Mouse (Mus musculus): ENCODE data around the gene Ripply2. TPM values are rescaled to one million over a fixed set of nuclear protein-coding genes. Genes with fewer than 3 reads are reported as not detected.

Ripply2 gene
- polyA plus RNA-seq, 1 experiment from 2014 or later, result 4.3 TPM

DNA sequence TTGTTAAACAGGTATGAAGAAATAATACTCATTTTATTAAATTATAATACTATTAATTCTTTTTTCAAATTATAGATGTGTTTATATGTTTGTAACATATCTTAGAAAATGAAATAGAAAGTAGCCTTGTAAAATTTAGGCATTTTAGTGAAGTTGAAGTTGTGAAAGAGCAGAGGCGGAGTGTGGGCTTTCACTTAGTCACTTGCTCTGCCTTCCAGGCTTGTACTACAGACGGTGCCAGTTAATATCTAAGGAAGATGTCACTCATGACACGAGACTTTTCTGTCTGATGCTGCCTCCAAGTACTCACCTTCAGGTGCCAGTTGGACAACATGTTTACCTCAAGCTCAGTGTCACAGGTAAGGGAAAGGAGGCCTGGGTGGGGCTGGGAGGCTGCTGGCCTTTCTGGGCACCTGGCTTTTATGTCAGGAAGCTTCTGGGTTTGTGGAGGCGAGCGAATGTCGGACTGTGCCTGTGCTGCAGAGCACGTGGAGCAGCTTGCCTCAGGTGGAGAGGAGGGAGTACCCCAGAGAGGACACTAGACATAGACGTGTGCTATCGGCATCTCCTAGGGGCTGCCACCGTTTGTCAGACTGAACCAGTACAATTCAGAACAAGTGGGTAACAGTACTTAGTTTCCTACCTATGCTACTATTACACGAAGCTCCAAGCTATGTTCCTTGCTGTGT is 40.4 kb downstream of the Ripply2 start:
- no peaks in the 10 kb centered on the region for H3K9me3 ChIP-seq (replicated peaks; ENCODE audit: control insufficient read depth, low read length)
- H3K27ac ChIP-seq (ENCODE audit: low read depth, low read length), result no peak overlapping the region
- DNase-seq (ENCODE audit: low spot score), result no peak
- no peaks in the 10 kb centered on the region for H3K27me3 ChIP-seq (replicated peaks; ENCODE audit: control insufficient read depth, insufficient read depth, low read length)
- ATAC-seq, result no peak
- no peaks in the 10 kb centered on the region for H3K4me1 ChIP-seq (ENCODE audit: control insufficient read depth, insufficient read depth, low read length)
- no peak overlapping the region for H3K4me3 ChIP-seq (ENCODE audit: low read depth, low read length)
- H3K9ac ChIP-seq (ENCODE audit: low read length), result no peak overlapping the region
- WGBS, result 96% methylated on average over 11 of the region's 11 CpGs
- H3K36me3 ChIP-seq (ENCODE audit: control insufficient read depth, insufficient read depth, low read length), result peaks cover 38% of the 10 kb centered on the region
- no peak overlapping the region for H3K4me2 ChIP-seq (ENCODE audit: low read length)

GRCm38 (mm10) chr9:87062337-87062736 is 47.0 kb downstream of the Ripply2 start:
- Histone ChIP-seq H3K36me3 (ENCODE audit: control insufficient read depth, insufficient read depth, low read length) (peaks cover 36% of the 10 kb centered on the region), H3K9ac (ENCODE audit: low read length) (no peak overlapping the region), H3K27me3 (replicated peaks; ENCODE audit: control insufficient read depth, insufficient read depth, low read length) (no peaks in the 10 kb centered on the region), H3K4me1 (ENCODE audit: control insufficient read depth, insufficient read depth, low read length) (no peaks in the 10 kb centered on the region), H3K27ac (ENCODE audit: low read depth, low read length) (no peak overlapping the region), H3K4me3 (ENCODE audit: low read depth, low read length) (no peak overlapping the region), H3K9me3 (replicated peaks; ENCODE audit: control insufficient read depth, low read length) (no peaks in the 10 kb centered on the region), H3K4me2 (ENCODE audit: low read length) (no peak overlapping the region)
- DNase-seq (ENCODE audit: low spot score), result no peak
- 87% methylated on average over 5 of the region's 5 CpGs for WGBS
- no peak for ATAC-seq

DNA sequence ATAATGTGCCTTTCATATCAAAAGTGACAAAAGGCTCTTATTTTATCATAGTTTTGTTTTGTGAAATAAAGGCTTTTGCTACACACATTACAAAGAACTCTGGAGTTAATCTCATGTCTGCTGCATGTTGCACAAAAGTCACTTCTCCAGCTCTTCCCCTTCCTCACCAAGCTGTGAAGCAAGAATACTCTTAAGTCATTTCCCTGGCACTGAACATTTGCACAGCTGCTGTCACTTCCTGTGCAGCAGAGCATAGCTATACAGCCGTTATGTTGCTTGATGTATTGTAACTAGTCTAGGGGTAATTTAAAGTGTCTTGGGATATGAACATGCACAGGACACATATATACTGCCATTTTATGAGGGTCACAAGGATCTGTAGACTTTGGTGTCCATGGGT is 52.8 kb downstream of the Ripply2 start:
- H3K4me2 ChIP-seq (ENCODE audit: low read length), result no peak overlapping the region
- no peak overlapping the region for H3K27ac ChIP-seq (ENCODE audit: low read depth, low read length)
- no peaks in the 10 kb centered on the region for H3K4me1 ChIP-seq (ENCODE audit: control insufficient read depth, insufficient read depth, low read length)
- H3K9ac ChIP-seq (ENCODE audit: low read length), result no peak overlapping the region
- DNase-seq (ENCODE audit: low spot score) (no peak), ATAC-seq (no peak)
- no peak overlapping the region for H3K4me3 ChIP-seq (ENCODE audit: low read depth, low read length)
- H3K36me3 ChIP-seq (ENCODE audit: control insufficient read depth, insufficient read depth, low read length), result peaks cover 31% of the 10 kb centered on the region
- no peaks in the 10 kb centered on the region for H3K9me3 ChIP-seq (replicated peaks; ENCODE audit: control insufficient read depth, low read length)
- 94% methylated on average over 1 of the region's 1 CpGs for WGBS
- H3K27me3 ChIP-seq (replicated peaks; ENCODE audit: control insufficient read depth, insufficient read depth, low read length), result no peaks in the 10 kb centered on the region

Other genes with a start within 250 kb of the Ripply2 start
- 43.1 and 55.1 TPM in 2 replicates for gene Snap91, start 134.9 kb upstream of the Ripply2 start, polyA plus RNA-seq (2014; fragmentation: Nextera tagmentation; extraction: Ambion mirVana)
- gene Cyb5r4, start 6.5 kb downstream of the Ripply2 start, polyA plus RNA-seq (2014; fragmentation: Nextera tagmentation; extraction: Ambion mirVana), result 70.4 and 75.7 TPM in 2 replicates
- gene Mrap2, start 128.8 kb downstream of the Ripply2 start, polyA plus RNA-seq (2014; fragmentation: Nextera tagmentation; extraction: Ambion mirVana), result 0.41 and 0.54 TPM in 2 replicates
- 5.7 and 6.5 TPM in 2 replicates for gene Cep162, start 240.0 kb downstream of the Ripply2 start, polyA plus RNA-seq (2014; fragmentation: Nextera tagmentation; extraction: Ambion mirVana)